Mouse (Mus musculus): ENCODE data around the gene Prr23a3.

Prr23a3 gene

DNA sequence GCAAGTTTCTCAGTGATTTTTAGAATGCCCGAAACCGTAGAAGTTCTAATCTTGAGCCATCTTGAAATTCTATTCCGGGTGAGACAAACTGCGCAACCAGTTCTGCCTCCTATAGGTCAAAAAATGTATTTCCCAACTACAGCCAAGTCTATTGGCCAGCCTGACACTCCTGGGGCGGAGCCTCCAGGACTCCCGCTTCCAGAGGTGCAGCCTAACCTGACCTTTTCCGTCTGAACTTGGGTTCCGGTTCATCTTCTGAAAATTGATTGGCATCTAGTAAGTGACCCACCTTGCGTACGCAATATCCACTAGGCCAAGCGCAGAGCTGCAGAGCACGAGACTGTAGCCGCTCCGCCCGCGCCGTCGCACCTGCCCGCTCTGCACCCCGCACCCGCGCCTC is at the start of gene Prr23a3:
Gene Prr23a3 (plus strand): TSS at position 197 of the 400 bp plus-strand sequence.
- DNase-seq (ENCODE audit: low read depth, low spot score), result no peak

GRCm38 (mm10) chr9:98816066-98816465 is 48.5 kb upstream of the Prr23a3 start:
- no peak for DNase-seq (ENCODE audit: low read depth, low spot score)

DNA sequence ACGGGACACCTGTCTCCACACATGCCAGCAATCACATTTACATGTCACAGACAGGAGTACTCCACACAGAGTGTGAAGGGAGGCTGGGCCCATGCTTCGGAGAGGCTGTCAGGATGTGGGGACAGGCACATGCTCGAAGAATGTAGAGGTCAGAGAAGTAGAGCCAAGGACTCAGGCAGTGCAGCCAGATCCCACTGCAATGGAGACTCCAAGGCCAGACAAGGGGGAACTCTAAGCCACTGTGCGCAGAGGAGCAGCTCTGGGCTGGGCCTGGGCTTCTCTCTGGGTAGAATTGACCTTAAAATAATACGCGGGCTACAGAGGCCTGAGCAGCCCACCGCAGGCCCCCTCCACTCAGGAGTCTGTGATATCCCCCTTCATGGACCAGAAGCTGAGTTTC is 47.0 kb upstream of the Prr23a3 start:
- DNase-seq (ENCODE audit: low read depth, low spot score), result no peak

DNA sequence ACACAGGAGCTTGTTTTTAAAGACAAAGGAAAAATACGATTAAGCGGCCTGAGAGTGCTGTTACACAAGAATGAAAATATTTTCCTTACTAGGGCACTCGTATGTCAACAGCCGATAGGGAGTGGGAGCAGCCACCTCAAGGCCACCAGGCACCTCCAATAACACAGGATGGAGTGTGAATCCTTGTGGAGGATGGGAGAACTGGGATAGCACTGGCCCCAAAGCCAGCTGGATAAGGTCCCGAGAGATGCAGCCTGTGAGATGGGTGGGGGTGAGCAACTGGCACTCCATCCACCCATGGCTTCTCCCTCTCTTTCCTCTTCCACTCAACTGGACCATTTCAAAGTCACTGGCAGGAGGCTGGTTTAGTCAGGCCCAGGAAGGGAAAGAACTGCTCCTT is 45.6 kb upstream of the Prr23a3 start:
- DNase-seq (ENCODE audit: low read depth, low spot score), result no peak

DNA sequence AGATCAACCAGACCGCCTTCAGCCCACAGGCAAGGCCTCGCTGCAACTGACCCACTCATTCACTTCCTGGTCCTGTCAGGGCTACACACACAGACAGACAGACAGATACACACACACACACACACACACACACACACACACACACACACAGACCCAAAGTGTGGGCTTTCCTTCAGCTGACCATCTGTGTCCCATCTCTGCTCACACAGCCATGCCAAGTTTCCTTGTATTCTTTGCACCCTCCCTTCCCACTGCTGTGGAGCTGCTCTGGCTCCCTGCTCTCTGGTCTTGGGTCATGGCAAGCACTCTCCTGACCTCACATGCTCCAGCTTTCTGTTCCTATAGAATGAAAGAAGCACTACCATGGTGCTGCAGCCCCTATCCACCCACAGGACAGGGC is 45.1 kb upstream of the Prr23a3 start:
- DNase-seq (ENCODE audit: low read depth, low spot score), result no peak

- DNase-seq (ENCODE audit: low read depth, low spot score), result no peak
These were observed 44.1 kb upstream of the Prr23a3 start for GRCm38 (mm10) chr9:98820461-98820860.

- no peak for DNase-seq (ENCODE audit: low read depth, low spot score)
These were observed 43.5 kb upstream of the Prr23a3 start for GRCm38 (mm10) chr9:98821067-98821466.

- DNase-seq (ENCODE audit: low read depth, low spot score), result no peak
These were observed 40.8 kb upstream of the Prr23a3 start for GRCm38 (mm10) chr9:98823805-98824204.

GRCm38 (mm10) chr9:98829508-98829907 is 35.1 kb upstream of the Prr23a3 start:
- DNase-seq (ENCODE audit: low read depth, low spot score), result no peak

DNA sequence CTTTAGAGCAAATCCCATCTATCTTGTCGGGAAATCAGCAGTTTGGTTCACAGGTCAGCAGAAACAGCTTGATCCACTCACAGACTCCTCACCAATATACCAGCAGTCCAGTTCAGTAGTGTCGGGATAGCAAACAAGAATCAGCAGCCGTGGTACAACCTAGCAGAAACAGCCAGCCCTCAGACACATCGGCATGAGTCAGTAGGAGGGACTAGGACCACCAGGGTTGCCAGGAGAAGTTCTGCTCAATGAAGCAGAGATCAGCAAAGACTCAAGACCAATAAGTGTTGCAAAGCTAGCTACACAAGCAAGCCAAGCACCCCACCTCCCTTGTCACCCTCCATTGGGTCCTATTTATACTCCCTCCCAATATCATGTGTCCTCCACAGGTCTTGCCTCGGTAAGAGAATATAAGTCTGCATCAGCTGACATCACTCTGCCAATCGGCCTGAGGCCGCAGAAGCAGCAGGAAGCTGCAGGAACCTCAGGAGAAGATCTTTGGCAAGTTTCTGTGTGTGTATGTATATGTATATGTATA is 27.0 kb upstream of the Prr23a3 start:
- DNase-seq (ENCODE audit: low read depth, low spot score), result no peak

GRCm38 (mm10) chr9:98842117-98842516 is 22.4 kb upstream of the Prr23a3 start, which contains the start of gene Prr23a1:
Prr23a1 (plus strand) TSS chr9:98842503.
- no peak for DNase-seq (ENCODE audit: low read depth, low spot score)

DNA sequence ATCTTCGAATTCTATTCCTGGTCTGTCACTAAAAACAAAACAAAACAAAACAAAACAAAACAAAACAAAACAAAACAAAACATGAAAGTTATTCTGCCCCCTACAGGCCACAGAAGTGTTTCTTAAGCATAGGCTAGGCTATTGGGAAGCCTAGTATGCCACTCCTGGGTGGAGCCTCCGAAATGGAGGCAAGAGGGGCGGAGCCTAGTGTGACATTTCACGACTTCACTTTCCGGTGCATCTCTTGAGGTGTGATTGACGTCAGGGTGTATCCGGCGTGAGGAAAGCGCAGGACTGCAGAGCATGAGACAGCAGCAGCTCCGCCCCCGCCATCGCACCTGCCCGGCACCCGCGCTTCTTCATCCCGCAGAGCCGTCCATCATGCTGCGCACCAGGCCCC is 8.4 kb upstream of the Prr23a3 start, which contains the start of gene Prr23a2:
Gene Prr23a2 (plus strand): TSS at position 285 of the 400 bp plus-strand sequence.
- no peak for DNase-seq (ENCODE audit: low read depth, low spot score)

- DNase-seq (ENCODE audit: low read depth, low spot score), result peak; percentile 11
These were observed 1.1 kb upstream of the Prr23a3 start for GRCm38 (mm10) chr9:98863463-98863862.

GRCm38 (mm10) chr9:98901486-98901885 is 36.9 kb downstream of the Prr23a3 start:
- no peak for DNase-seq (ENCODE audit: low read depth, low spot score)

- no peak for DNase-seq (ENCODE audit: low read depth, low spot score)
These were observed 38.3 kb downstream of the Prr23a3 start, which contains the start of gene 7420426K07Rik for GRCm38 (mm10) chr9:98902819-98903218. 7420426K07Rik (plus strand) TSS chr9:98903119.
